Mouse (Mus musculus) forebrain, embryonic 10.5 days (tissue): ENCODE results near the gene Foxred2. TPM values are rescaled to one million over a fixed set of nuclear protein-coding genes. Genes with fewer than 3 reads are reported as not detected.

Experiments
- DNase-seq: peaks from one replicate; pipeline ENCODE4 v3.0.0-alpha.2; 2017; ENCODE audit warnings: low spot score; ENCODE audit errors: extremely low spot score
- H3K27ac ChIP-seq: fragments of 300-500 bp; sonication (generic); 2 replicates; pipeline ENCODE4 v1.5.1; 2016; ENCODE audit warnings: mild to moderate bottlenecking
- H3K27me3 ChIP-seq: fragments of 300-500 bp; sonication (generic); 2 replicates; pipeline ENCODE4 v1.6.1; 2016; ENCODE audit warnings: mild to moderate bottlenecking; ENCODE audit not compliant: poor library complexity, severe bottlenecking
- H3K36me3 ChIP-seq: fragments of 300-500 bp; sonication (generic); replicated peaks from 2 replicates; pipeline ENCODE4 v1.6.1; 2016; ENCODE audit warnings: mild to moderate bottlenecking, moderate library complexity
- H3K4me1 ChIP-seq: fragments of 300-500 bp; sonication (generic); 2 replicates; pipeline ENCODE4 v1.6.1; 2016
- H3K4me3 ChIP-seq: fragments of 300-500 bp; sonication (generic); 2 replicates; pipeline ENCODE4 v1.5.1; 2016; ENCODE audit warnings: mild to moderate bottlenecking, moderate library complexity
- H3K9me3 ChIP-seq: fragments of 300-500 bp; sonication (generic); 2 replicates; pipeline ENCODE4 v1.6.1; 2016; ENCODE audit warnings: mild to moderate bottlenecking, moderate library complexity
- WGBS: fragments of 180-500 bp; shearing (Covaris S2); methylation state at CpG from one replicate; pipeline ENCODE4 v1.1.7; 2016; 5-methylcytosine and 5-hydroxymethylcytosine counted together
- polyA plus RNA-seq: library from polyadenylated mRNA; unstranded; fragments of >200 nt; fragmentation: Nextera tagmentation; extraction: Ambion mirVana; gene quantifications from 2 replicates; pipeline ENCODE4 v1.2.1, GENCODE M21; 2016

Gene Foxred2
- polyA plus RNA-seq, result 7.9 and 8.7 TPM in 2 replicates

DNA sequence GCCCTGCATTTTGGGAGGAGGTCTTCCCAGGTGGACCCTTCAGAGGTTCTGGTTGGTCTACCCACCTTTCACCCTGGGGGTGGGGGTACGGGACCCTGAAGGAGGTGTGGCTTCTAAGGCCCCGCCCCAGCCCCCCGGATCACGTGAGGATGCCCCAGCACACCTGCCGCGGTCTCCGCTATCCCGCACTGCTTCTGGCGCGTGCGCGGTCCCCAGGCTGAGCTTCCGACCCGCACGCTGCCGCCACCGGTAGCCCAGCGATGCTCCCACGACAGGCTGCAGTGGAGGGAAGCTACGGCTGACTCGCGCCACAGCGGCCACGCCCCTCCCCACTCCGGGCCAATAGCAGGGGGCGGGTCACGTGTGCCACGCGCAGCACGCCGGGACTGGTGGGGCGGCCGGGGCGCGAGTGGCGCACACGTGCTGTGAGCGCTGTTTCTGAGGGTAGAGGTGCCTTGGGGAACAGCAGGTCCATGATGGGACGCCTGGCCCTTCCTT is at the start of gene Foxred2:
Gene Foxred2, minus strand, starts transcription at position 319 of the 498 bp plus-strand sequence.
- H3K36me3 ChIP-seq, result peaks cover 62% of the 10 kb centered on the region
- peak within 1 kb of the TSS; percentile 69 for H3K4me3 ChIP-seq
- DNase-seq, result peak; percentile 86
- H3K4me1 ChIP-seq, result peaks cover 36% of the 10 kb centered on the region
- under 1% methylated on average over 39 of the region's 39 CpGs for WGBS
- no peaks in the 10 kb centered on the region for H3K9me3 ChIP-seq
- peaks cover 38% of the 10 kb centered on the region for H3K27me3 ChIP-seq
- H3K27ac ChIP-seq, result peak within 1 kb of the TSS; percentile 85

DNA sequence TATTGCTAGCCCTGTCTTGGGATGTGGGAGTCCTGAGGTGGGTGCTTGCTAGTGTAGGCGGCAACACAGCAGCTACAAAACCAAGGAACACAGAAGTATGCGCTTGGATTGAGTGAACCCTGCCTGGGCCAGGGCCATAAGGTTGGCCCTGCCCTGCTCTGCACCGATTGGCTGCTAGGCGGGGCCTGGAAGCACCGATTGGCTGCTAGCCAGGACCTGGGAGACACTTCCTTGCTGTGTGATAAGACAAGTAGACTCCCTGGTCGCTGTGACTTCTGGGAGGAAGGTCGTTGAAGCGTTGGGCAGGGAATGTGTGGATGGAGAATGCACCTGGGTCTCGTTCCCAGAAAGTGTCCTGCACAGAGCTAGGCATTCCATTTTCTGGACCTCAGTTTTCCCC is 47.4 kb upstream of the Foxred2 start:
- no peaks in the 10 kb centered on the region for H3K9me3 ChIP-seq
- H3K27me3 ChIP-seq, result no peaks in the 10 kb centered on the region
- DNase-seq, result no peak
- H3K4me3 ChIP-seq, result no peak overlapping the region
- 61% methylated on average over 9 of the region's 9 CpGs for WGBS
- no peaks in the 10 kb centered on the region for H3K36me3 ChIP-seq
- peaks cover 30% of the 10 kb centered on the region for H3K4me1 ChIP-seq
- no peak overlapping the region for H3K27ac ChIP-seq

DNA sequence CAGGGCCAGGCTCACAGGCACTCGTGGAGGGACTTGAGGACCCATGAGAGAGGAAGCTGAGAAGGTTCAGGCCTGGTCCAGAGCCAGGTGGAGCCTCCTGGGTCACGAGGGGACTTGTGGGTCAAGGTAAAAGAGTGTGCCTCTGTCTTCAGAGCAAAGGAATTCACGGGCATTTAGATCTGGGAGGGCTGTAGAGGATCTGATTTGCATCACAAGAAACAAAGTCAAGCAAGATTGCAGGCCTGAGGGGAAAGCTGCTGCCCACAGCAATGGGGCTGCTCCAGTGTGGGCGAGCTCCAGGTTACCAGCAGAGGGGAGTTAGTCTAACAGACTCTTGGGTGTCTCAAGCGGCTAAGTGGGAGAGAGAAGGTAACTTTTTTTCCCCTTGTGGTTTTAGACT is 44.9 kb upstream of the Foxred2 start:
- H3K27ac ChIP-seq, result 0 out of 2 replicates have a peak overlapping the region, but pooled peaks have one; percentile 16
- WGBS, result 20% methylated on average over 5 of the region's 5 CpGs

DNA sequence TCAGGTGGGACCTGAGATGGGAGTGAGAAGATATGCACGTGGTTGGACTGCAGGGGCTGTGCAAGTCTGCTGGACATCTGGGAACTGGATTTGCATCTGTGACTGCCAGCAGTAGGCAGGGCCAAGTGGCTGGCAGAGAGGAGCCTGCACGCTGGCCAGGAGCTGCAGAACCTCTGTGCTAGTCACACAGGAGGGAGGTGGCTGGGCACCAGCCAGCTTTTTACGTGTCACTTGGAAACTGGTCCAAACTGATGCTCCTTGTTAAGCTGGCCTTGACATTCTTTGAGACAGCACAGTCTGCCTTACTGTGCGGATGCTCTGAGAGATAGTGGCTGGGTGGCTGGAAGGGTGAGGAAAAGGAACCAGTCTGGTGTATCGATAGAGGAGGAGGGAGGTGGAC is 32.0 kb upstream of the Foxred2 start:
- Histone ChIP-seq H3K27ac (no peak overlapping the region), H3K27me3 (no peaks in the 10 kb centered on the region), H3K9me3 (no peaks in the 10 kb centered on the region), H3K36me3 (no peaks in the 10 kb centered on the region), H3K4me1 (peaks cover 15% of the 10 kb centered on the region), H3K4me3 (no peak overlapping the region)
- 83% methylated on average over 5 of the region's 5 CpGs for WGBS
- no peak for DNase-seq

More for the DNA sequence above, 44.9 kb upstream of the Foxred2 start:
- Histone ChIP-seq H3K4me1 (peaks cover 33% of the 10 kb centered on the region), H3K4me3 (no peak overlapping the region), H3K27me3 (no peaks in the 10 kb centered on the region), H3K9me3 (no peaks in the 10 kb centered on the region), H3K36me3 (no peaks in the 10 kb centered on the region)
- DNase-seq, result no peak

DNA sequence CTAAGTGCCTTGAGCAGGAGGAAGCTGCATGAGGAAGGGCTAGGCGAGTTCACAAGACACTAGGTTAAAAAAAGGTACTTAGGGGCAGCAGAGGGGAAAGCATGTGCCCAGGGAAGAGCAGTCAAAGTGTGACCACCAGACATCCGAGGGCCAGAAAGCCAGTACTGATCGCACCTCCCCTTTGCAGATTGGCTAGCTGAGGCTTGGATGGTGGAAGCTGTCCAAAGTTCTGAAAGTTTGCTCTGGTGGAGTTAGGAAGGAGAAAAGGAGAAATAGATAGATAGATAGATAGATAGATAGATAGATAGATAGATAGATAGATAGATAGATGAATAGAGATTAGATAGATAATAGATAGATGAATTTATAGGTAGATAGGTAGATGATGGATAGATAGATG is 26.9 kb upstream of the Foxred2 start:
- Histone ChIP-seq H3K27me3 (peaks cover 6% of the 10 kb centered on the region; the same call in 1 of the 2 replicates), H3K27ac (no peak overlapping the region), H3K36me3 (no peaks in the 10 kb centered on the region), H3K9me3 (no peaks in the 10 kb centered on the region), H3K4me3 (no peak overlapping the region), H3K4me1 (no peaks in the 10 kb centered on the region)
- no peak for DNase-seq
- WGBS, result 45% methylated on average over 3 of the region's 3 CpGs

DNA sequence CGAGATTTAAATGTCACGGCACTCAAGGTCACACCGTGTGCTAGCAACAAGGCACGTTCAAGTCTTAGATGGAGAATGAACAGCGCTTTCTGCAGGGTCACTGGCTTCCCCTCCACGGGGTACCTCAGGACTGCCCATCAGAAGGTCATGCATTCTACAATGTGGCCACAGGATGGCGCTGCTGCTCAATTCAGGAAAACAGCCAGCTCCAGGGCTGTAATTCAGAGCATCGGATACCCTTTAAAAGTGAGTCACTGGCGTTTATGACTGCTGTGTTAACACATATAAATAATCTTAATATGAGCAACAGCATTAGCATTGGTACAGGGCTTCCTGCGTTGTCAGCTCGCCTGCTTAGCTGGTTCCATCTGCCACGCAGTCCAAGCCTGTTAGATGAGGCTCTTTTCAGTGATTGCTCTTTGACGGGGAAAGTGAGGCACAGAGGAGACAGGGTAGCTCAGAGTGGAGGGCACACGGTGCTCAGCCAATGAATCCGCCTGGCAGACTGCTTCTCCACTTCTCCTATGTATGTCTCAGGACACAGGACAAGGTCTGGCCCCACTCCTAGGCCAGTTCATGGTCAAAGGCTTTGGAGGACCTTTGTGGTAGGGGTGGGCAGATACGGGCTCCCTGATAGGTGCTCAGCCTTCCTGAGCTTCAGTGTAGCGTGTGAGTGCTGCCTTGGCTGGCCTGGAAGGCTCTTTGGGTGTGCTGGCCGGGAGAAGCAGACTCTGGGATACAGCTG is 25.8 kb upstream of the Foxred2 start:
- DNase-seq, result peak; percentile 73
- Histone ChIP-seq H3K4me1 (no peaks in the 10 kb centered on the region), H3K9me3 (no peaks in the 10 kb centered on the region), H3K4me3 (no peak overlapping the region), H3K27me3 (peaks cover 6% of the 10 kb centered on the region; the same call in 1 of the 2 replicates), H3K27ac (no peak overlapping the region), H3K36me3 (no peaks in the 10 kb centered on the region)
- WGBS, result 30% methylated on average over 18 of the region's 18 CpGs

DNA sequence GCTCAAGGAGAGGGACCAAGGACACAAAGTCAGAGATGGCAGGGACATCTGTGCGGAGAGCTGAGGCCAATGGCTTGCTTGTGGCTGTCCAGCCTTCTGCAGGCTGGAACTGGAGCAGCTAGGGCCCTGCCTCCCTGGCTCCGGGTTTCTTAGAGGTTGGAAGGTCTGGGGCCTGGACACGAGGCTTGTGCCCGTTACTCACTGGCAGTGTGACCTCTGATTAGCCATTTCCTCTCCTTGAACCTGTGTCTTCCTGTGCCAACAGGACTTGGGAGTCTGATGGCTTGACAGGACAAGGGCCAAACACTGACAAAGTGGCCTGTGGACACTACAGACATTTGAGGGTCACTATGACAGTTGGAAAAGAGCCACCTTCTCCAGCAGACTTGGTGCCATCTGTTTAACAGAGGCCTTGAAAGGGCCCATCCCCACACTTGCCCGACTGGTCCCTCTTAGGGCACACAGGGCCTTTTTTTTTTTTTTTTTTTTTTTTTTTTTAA is 24.7 kb upstream of the Foxred2 start:
- 63% methylated on average over 5 of the region's 5 CpGs for WGBS
- H3K36me3 ChIP-seq, result no peaks in the 10 kb centered on the region
- H3K4me3 ChIP-seq, result no peak overlapping the region
- H3K27me3 ChIP-seq, result peaks cover 6% of the 10 kb centered on the region; the same call in 1 of the 2 replicates
- no peak overlapping the region for H3K27ac ChIP-seq
- H3K4me1 ChIP-seq, result no peaks in the 10 kb centered on the region
- no peaks in the 10 kb centered on the region for H3K9me3 ChIP-seq
- no peak for DNase-seq

DNA sequence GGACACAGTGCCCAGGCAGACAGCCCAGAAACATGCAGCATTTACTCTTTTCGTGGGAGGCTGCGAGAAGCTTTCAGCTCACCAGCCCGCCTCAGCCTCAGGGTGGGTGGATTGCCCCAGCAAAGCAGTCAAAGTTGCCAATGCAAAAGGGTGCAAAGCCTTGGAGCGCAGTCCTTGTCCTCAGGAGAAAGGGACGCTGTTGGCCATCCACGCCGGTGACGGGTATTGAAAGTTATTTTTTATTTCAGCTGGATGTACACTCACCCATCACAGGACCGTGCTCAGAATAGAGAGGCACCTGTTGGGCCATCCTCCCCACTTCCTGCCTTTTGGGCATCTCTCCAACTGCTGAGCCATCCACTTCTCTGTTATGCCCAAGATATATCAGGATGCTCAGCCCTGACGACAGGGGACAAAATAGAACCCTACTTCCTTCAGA is 22.9 kb upstream of the Foxred2 start:
- H3K27me3 ChIP-seq, result peaks cover 6% of the 10 kb centered on the region; the same call in 1 of the 2 replicates
- no peaks in the 10 kb centered on the region for H3K9me3 ChIP-seq
- DNase-seq, result no peak
- no peak overlapping the region for H3K27ac ChIP-seq
- 88% methylated on average over 10 of the region's 10 CpGs for WGBS
- no peak overlapping the region for H3K4me3 ChIP-seq
- H3K36me3 ChIP-seq, result no peaks in the 10 kb centered on the region
- H3K4me1 ChIP-seq, result no peaks in the 10 kb centered on the region

DNA sequence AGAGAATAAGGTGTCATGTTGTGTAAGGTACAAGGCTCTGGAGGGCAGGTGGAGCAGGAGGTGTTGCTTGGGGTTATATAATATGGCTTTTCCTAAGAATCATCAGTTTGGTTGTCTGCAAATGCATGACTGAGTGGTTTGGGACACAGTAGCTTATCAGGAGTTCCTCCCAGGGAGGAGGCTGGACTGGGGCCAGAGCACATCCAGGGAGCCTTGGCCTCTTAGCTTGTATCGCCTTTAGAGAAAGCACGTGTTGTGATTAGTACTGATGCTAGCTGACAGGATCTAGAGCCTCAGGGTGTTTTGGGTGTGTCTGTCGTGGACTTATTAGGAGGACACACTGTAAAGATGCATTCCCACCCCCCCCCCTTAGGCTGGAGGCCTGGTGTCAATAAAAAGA is 21.1 kb upstream of the Foxred2 start:
- H3K4me1 ChIP-seq, result no peaks in the 10 kb centered on the region
- 70% methylated on average over 3 of the region's 3 CpGs for WGBS
- H3K27me3 ChIP-seq, result peaks cover 6% of the 10 kb centered on the region; the same call in 1 of the 2 replicates
- no peaks in the 10 kb centered on the region for H3K36me3 ChIP-seq
- no peak overlapping the region for H3K4me3 ChIP-seq
- H3K9me3 ChIP-seq, result no peaks in the 10 kb centered on the region
- no peak for DNase-seq
- H3K27ac ChIP-seq, result no peak overlapping the region

DNA sequence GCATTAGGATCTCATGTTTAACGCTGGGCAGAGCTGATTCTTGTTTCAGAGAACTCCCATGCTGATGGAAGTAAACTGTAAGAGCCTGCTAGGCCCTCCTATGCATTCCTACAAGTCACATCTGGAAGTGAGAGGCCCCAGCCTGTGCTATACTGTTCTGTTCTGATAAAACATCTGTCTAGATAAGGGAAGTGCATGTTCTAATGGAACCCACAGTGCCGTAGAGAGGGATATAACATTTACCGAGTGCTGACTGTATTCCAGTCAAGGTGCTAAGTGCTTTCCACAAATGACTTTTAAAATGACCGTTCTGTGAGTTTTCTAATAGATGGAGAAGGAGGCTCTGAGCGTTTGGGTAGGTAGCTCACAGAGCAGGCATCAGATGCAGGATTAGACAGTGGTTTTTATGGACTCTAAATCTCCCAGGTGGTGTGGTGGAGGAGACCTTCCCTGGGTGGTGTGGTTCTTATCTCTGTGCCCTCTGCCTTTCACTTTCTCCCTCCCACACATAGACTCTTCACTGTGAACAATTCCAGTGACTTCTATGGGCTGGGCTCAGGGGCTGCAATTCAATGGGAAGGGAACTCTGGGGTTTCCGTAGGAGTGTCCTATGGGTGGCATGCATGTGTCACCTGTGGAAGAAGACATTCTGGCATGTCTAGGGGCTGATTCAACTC is 17.8 kb upstream of the Foxred2 start:
- no peak for DNase-seq
- Histone ChIP-seq H3K4me1 (peaks cover 18% of the 10 kb centered on the region), H3K27me3 (no peaks in the 10 kb centered on the region), H3K9me3 (no peaks in the 10 kb centered on the region), H3K4me3 (no peak overlapping the region), H3K36me3 (no peaks in the 10 kb centered on the region), H3K27ac (no peak overlapping the region)
- 75% methylated on average over 6 of the region's 6 CpGs for WGBS

DNA sequence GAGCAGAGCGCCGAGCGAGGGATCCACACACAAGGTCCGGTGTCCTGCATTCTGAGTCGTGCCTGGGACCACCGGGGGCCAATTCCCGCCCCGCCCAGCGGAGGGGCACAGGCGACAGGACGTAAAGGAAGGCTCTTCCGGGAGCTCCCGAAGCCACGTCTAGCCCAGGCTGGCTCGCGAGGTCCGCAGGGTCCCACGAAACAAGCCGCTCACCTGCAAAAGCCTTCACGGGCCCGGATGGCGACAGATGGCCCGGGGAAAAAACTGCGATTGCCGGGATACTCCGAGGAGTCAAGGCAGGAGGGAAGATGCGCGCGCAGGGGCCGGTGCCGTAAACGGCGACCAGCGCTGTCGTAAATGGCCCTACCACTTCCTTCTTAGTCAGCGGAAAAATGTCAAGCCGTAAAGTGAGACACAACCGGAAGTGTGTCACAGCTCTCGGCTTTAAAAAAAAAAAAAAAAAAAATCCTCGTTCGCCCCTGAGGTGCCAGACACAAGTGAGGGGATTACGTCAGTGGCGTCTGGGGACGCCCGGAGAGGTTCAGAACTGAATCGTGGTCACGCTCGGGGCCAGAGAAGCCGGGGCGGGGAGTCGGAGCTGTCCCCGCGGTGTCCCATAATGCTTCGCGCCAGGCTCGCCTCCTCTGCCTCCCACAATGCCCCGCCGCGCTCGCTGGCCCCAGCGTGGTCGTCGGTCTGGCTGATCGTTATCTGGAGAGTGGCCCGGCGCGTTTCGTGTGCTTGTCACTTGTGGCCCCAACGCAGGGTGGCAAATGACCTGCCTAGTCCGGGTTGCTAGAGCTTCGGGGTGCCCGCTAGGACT is 14.2 kb upstream of the Foxred2 start, which contains the start of gene Eif3d:
Gene Eif3d, minus strand, starts transcription at position 344 of the 823 bp plus-strand sequence.
- 0% methylated on average over 72 of the region's 72 CpGs for WGBS
- Histone ChIP-seq H3K27me3 (no peaks in the 10 kb centered on the region), H3K27ac (peak within 1 kb of the TSS; percentile 98), H3K4me3 (peak within 1 kb of the TSS; percentile 94), H3K9me3 (no peaks in the 10 kb centered on the region), H3K4me1 (peaks cover 25% of the 10 kb centered on the region), H3K36me3 (peaks cover 36% of the 10 kb centered on the region)
- peak; percentile 95 for DNase-seq

DNA sequence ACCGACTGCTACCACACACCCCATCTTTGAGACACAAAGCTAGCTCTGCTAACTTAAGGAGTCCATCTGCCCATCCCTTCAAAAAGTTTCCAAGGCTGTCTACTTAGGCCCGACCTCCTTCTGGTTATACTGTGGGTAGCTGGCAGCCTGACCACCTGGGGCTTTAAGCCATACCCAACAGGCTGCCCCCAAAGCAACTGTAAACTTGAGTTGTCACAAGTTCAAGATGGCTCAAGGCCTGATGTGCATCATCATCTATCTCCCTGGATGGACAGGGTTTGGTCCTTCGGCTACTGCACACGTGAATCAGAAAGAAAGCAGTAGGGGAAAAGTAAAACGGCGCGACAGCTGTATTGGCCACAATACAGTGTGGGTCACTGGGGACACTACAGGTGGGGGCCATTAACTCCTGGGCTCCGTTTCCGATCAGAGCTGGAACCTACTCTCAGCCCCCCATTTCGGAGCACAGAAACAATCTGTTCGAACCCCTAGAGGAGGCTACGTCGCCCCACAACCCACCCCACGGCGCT is 13.5 kb upstream of the Foxred2 start:
- 3% methylated on average over 15 of the region's 15 CpGs for WGBS
- Histone ChIP-seq H3K9me3 (no peaks in the 10 kb centered on the region), H3K27ac (peak overlapping the region; percentile 98), H3K4me1 (peaks cover 25% of the 10 kb centered on the region), H3K4me3 (peak overlapping the region; percentile 94), H3K36me3 (peaks cover 43% of the 10 kb centered on the region), H3K27me3 (no peaks in the 10 kb centered on the region)
- DNase-seq, result no peak
